Mouse (Mus musculus) adrenal gland (tissue): ENCODE data around the gene Aifm2.

Experiments used
- intact Hi-C: fragments of 180-260 bp; cut with DNase I; formaldehyde crosslinking; loops from one replicate; pipeline ENCODE4 v1.15.1; 2025
- long read RNA-seq, 2 experiments: library from polyadenylated mRNA; unstranded; transcript quantifications; one replicate each; pipeline ENCODE4 v2.0.0; 2020; ENCODE audit warnings: borderline replicate concordance in 1 of 2; ENCODE audit not compliant: insufficient replicate concordance in 1 of 2

Gene Aifm2
- long read RNA-seq, experiment 1, transcript Aifm2-203 (9 exons, 3,086 nt), result minor isoform, 39 of 287 reads
- long read RNA-seq, experiment 1, transcript Aifm2-201 (10 exons, 1,442 nt), result minor isoform, 32 of 287 reads
- long read RNA-seq, experiment 1, transcript Aifm2-204 (10 exons, 1,512 nt), result major isoform, 73 of 287 reads
- long read RNA-seq, experiment 1, partial matches to known transcripts, result 29 of 287 reads
- long read RNA-seq, experiment 1, other reads (novel, unspliced or antisense), result 114 of 287 reads
- long read RNA-seq, experiment 2, transcript Aifm2-203 (9 exons, 3,086 nt), result minor isoform, 30 of 182 reads
- long read RNA-seq, experiment 2, transcript Aifm2-204 (10 exons, 1,512 nt), result major isoform, 60 of 182 reads
- long read RNA-seq, experiment 2, transcript Aifm2-201 (10 exons, 1,442 nt), result minor isoform, 25 of 182 reads
- long read RNA-seq, experiment 2, partial matches to known transcripts, result 19 of 182 reads
- long read RNA-seq, experiment 2, other reads (novel, unspliced or antisense), result 48 of 182 reads

- intact Hi-C loops, result no loop called here
Observed at GRCm38 (mm10) chr10:61714771-61715461, at the start of gene Aifm2. Aifm2 (plus strand) TSS chr10:61715263.

GRCm38 (mm10) chr10:61665651-61666050 is 49.4 kb upstream of the Aifm2 start:
- intact Hi-C loops, result no loop called here

- intact Hi-C loops, result no loop called here
Observed at GRCm38 (mm10) chr10:61669289-61669688, 45.8 kb upstream of the Aifm2 start.

- intact Hi-C loops, result no loop called here
Observed at GRCm38 (mm10) chr10:61669896-61670295, 45.2 kb upstream of the Aifm2 start.

- intact Hi-C loops, result no loop called here
Observed at GRCm38 (mm10) chr10:61670758-61671157, 44.3 kb upstream of the Aifm2 start.

- intact Hi-C loops, result no loop called here
Observed at GRCm38 (mm10) chr10:61675935-61676334, 39.1 kb upstream of the Aifm2 start.

GRCm38 (mm10) chr10:61679545-61679944 is 35.5 kb upstream of the Aifm2 start:
- intact Hi-C loops, result no loop called here

- intact Hi-C loops, result no loop called here
Observed at GRCm38 (mm10) chr10:61680015-61680913, 34.8 kb upstream of the Aifm2 start, which contains the start of gene Sar1a. Sar1a (plus strand) TSS chr10:61680299.

GRCm38 (mm10) chr10:61689405-61689804 is 25.7 kb upstream of the Aifm2 start:
- intact Hi-C loops, result no loop called here

GRCm38 (mm10) chr10:61693563-61693962 is 21.5 kb upstream of the Aifm2 start:
- intact Hi-C loops, result loop anchor here (5.0 kb wide), 1 partner anchor 39 kb away; no protein-coding TSS in a partner anchor

- intact Hi-C loops, result loop anchor here (5.0 kb wide), 1 partner anchor 37 kb away; no protein-coding TSS in a partner anchor
Observed at GRCm38 (mm10) chr10:61694870-61695670, 20.0 kb upstream of the Aifm2 start, which contains the start of gene Tysnd1. Tysnd1 (plus strand) TSS chr10:61695514.

- intact Hi-C loops, result no loop called here
Observed at GRCm38 (mm10) chr10:61695703-61696559, 19.1 kb upstream of the Aifm2 start.

- intact Hi-C loops, result no loop called here
Observed at GRCm38 (mm10) chr10:61696560-61696823, 18.6 kb upstream of the Aifm2 start.

GRCm38 (mm10) chr10:61697028-61697427 is 18.0 kb upstream of the Aifm2 start:
- intact Hi-C loops, result no loop called here

- intact Hi-C loops, result no loop called here
Observed at GRCm38 (mm10) chr10:61704663-61705062, 10.4 kb upstream of the Aifm2 start.

- intact Hi-C loops, result no loop called here
Observed at GRCm38 (mm10) chr10:61706412-61707375, 8.4 kb upstream of the Aifm2 start.

GRCm38 (mm10) chr10:61713601-61714000 is 1.5 kb upstream of the Aifm2 start:
- intact Hi-C loops, result no loop called here

- intact Hi-C loops, result no loop called here
Observed at GRCm38 (mm10) chr10:61714146-61714545, 917 bp upstream of the Aifm2 start.
